Mouse (Mus musculus): ENCODE data around the gene Zfp804b.

- TF ChIP-seq CTCF (IDR thresholded peaks at IDR 0.05; ENCODE audit: low read depth, low read length): no peak
- TF ChIP-seq EP300 (IDR thresholded peaks at IDR 0.05; ENCODE audit: insufficient read depth, low read depth, low read length): no peak
- no peak for TF ChIP-seq POLR2A (IDR thresholded peaks at IDR 0.05; ENCODE audit: insufficient read depth, low read length)
Measured at GRCm38 (mm10) chr5:6983993-6984392, 360.6 kb downstream of the Zfp804b start.
